8 mouse cellular contexts compared by ENCODE assay signal in genomic region chr2:173089437-173089836, GRCm38 (mm10). TPM values are rescaled to one million over a fixed set of nuclear protein-coding genes. Genes with fewer than 3 reads are reported as not detected.
DNase-seq lines count a peak whose midpoint lies in the region; ATAC-seq and TF ChIP-seq lines count a peak whose summit lies in the region.

No protein-coding gene starts in this region.

- intact Hi-C loops in left cerebral cortex, adult 2 months (cut with DNase I) = loop anchor here (1.0 to 5.0 kb wide), 3 partner anchors 92 to 612 kb away; no protein-coding TSS in a partner anchor

- H3K9me3 ChIP-seq in hindbrain, postnatal 0 days (ENCODE audit: low read length) = no peaks in the 10 kb centered on the region

- H3K4me2 ChIP-seq in hindbrain, postnatal 0 days (ENCODE audit: low read depth, low read length) = no peak overlapping the region

- peak; percentile 75 to 94 for DNase-seq in adrenal gland, adult (ENCODE audit: inconsistent age in 2 of 2, low spot score in 1 of 2)
- DNase-seq in cerebellum, postnatal 36 days = peak; percentile 82 to 87
- peak; percentile 85 for DNase-seq in gastrocnemius, adult 18-20 months (ENCODE audit: low spot score)
- peak; percentile 91 for DNase-seq in hindbrain, postnatal 0 days (ENCODE audit: low spot score)
- DNase-seq in left cerebral cortex, adult 2 months (ENCODE audit: extremely low spot score in 1 of 2, low spot score in 2 of 2) = peak; percentile 78 to 88
- DNase-seq in right cerebral cortex, postnatal 36 days (ENCODE audit: low spot score in 2 of 2) = peak; percentile 74 to 78
- DNase-seq in yolk sac, embryonic 10.5 days (ENCODE audit: low spot score) = peak; percentile 76

- no peak overlapping the region for H3K27ac ChIP-seq in hindbrain, postnatal 0 days
- H3K27ac ChIP-seq in left cerebral cortex, adult 2 months = no peak overlapping the region

- H3K4me1 ChIP-seq in hindbrain, postnatal 0 days (ENCODE audit: insufficient read depth, low read length) = no peaks in the 10 kb centered on the region

- H3K36me3 ChIP-seq in hindbrain, postnatal 0 days (ENCODE audit: insufficient read depth, low read length) = no peaks in the 10 kb centered on the region

- WGBS in hindbrain, postnatal 0 days = 16% methylated on average over 6 of the region's 6 CpGs

- ATAC-seq in hindbrain, postnatal 0 days = peak; percentile 78
- peak; percentile 99 for ATAC-seq in megakaryocyte progenitor cell, adult 5-6 weeks (replicated peaks; ENCODE audit: poor library complexity)

- peak; percentile 98 for TF ChIP-seq CTCF in hindbrain, postnatal 0 days (IDR thresholded peaks at IDR 0.05; ENCODE audit: low read depth)
- TF ChIP-seq CTCF in left cerebral cortex, adult 2 months (IDR thresholded peaks at IDR 0.05) = peak; percentile 93

- no peak overlapping the region for H3K9ac ChIP-seq in hindbrain, postnatal 0 days (replicated peaks; ENCODE audit: low read length)

- H3K4me3 ChIP-seq in hindbrain, postnatal 0 days (ENCODE audit: low read length) = no peak overlapping the region
- H3K4me3 ChIP-seq in left cerebral cortex, adult 2 months = no peak overlapping the region

- H3K27me3 ChIP-seq in hindbrain, postnatal 0 days (ENCODE audit: insufficient read depth, low read length) = no peaks in the 10 kb centered on the region

RNA-seq across cellular contexts. Expression of gene Ctcfl, which starts 29.9 kb away (rescaled TPM):
- total RNA-seq in gastrocnemius, adult 18-20 months (2021) = under 1 TPM; 0.07 to 0.19 TPM
- not detected in 2 replicates for total RNA-seq in hindbrain, postnatal 0 days (2014; rRNA removed)
- polyA plus RNA-seq in hindbrain, postnatal 0 days (2015; fragmentation: Nextera tagmentation; extraction: Ambion mirVana) = not detected in 2 replicates
- under 1 TPM in 1 of 2 experiments, not detected in 1; 0.14 TPM for total RNA-seq in left cerebral cortex, adult 2 months (2021)
- total RNA-seq in megakaryocyte progenitor cell, adult 5-6 weeks (2015) = not detected in 2 replicates
- total RNA-seq in megakaryocyte progenitor cell, adult 5-6 weeks (2017) = not detected in 2 replicates
